ENCODE assay signal across 8 mouse cellular contexts in genomic region chr1:195130953-195131674, GRCm38 (mm10). TPM values are rescaled to one million over a fixed set of nuclear protein-coding genes. Genes with fewer than 3 reads are reported as not detected.
DNase-seq lines count a peak whose midpoint lies in the region; ATAC-seq and TF ChIP-seq lines count a peak whose summit lies in the region.

Gene Cr1l (minus strand): TSS chr1:195131586.

- no peaks in the 10 kb centered on the region for H3K79me2 ChIP-seq in heart, adult 2 months (replicated peaks; ENCODE audit: control insufficient read depth, insufficient read depth, low read length)

- TF ChIP-seq POLR2A in heart, adult 2 months (IDR thresholded peaks at IDR 0.05; ENCODE audit: insufficient read depth, low read depth, low read length): peak; percentile 81

- 0 out of 2 replicates have a peak, but pooled peaks cover 4% of the 10 kb centered on the region for H3K4me1 ChIP-seq in embryonic facial prominence, embryonic 14.5 days (ENCODE audit: control insufficient read depth, insufficient read depth, low read length)
- H3K4me1 ChIP-seq in heart, adult 2 months (ENCODE audit: control insufficient read depth, insufficient read depth, low read length): no peaks in the 10 kb centered on the region; the same call in 1 of the 2 replicates
- H3K4me1 ChIP-seq in limb, embryonic 13.5 days: peaks cover 3% of the 10 kb centered on the region; the same call in 1 of the 2 replicates
- H3K4me1 ChIP-seq in midbrain, embryonic 16.5 days (ENCODE audit: control insufficient read depth, insufficient read depth, low read length): peaks cover 15% of the 10 kb centered on the region

- H3K9me3 ChIP-seq in embryonic facial prominence, embryonic 14.5 days (ENCODE audit: control insufficient read depth, low read length): no peaks in the 10 kb centered on the region
- H3K9me3 ChIP-seq in limb, embryonic 13.5 days: no peaks in the 10 kb centered on the region
- no peaks in the 10 kb centered on the region for H3K9me3 ChIP-seq in midbrain, embryonic 16.5 days (replicated peaks; ENCODE audit: control insufficient read depth, low read length, poor library complexity, severe bottlenecking)

- peak; percentile 79 for TF ChIP-seq CTCF in heart, adult 2 months (IDR thresholded peaks at IDR 0.05)

- H3K27ac ChIP-seq in embryonic facial prominence, embryonic 14.5 days (replicated peaks; ENCODE audit: low read depth, low read length): peak within 1 kb of the TSS; percentile 97
- H3K27ac ChIP-seq in heart, adult 2 months: peak within 1 kb of the TSS; percentile 97
- peak within 1 kb of the TSS; percentile 97 for H3K27ac ChIP-seq in limb, embryonic 13.5 days
- H3K27ac ChIP-seq in midbrain, embryonic 16.5 days (ENCODE audit: low read length): peak within 1 kb of the TSS; percentile 96

- H3K36me3 ChIP-seq in embryonic facial prominence, embryonic 14.5 days (ENCODE audit: control insufficient read depth, insufficient read depth, low read length): peaks cover 15% of the 10 kb centered on the region
- H3K36me3 ChIP-seq in heart, adult 2 months (ENCODE audit: control insufficient read depth, insufficient read depth, low read length): peaks cover 21% of the 10 kb centered on the region
- peaks cover 13% of the 10 kb centered on the region for H3K36me3 ChIP-seq in limb, embryonic 13.5 days
- 0 out of 2 replicates have a peak, but pooled peaks cover 2% of the 10 kb centered on the region for H3K36me3 ChIP-seq in midbrain, embryonic 16.5 days (ENCODE audit: control insufficient read depth, insufficient read depth, low read length)

- H3K9ac ChIP-seq in embryonic facial prominence, embryonic 14.5 days (ENCODE audit: low read depth, low read length): peak within 1 kb of the TSS; percentile 88
- peak within 1 kb of the TSS; percentile 99 for H3K9ac ChIP-seq in heart, adult 2 months (ENCODE audit: low read depth, low read length)
- peak within 1 kb of the TSS; percentile 81 for H3K9ac ChIP-seq in limb, embryonic 13.5 days
- H3K9ac ChIP-seq in midbrain, embryonic 16.5 days (ENCODE audit: low read depth, low read length): peak within 1 kb of the TSS; percentile 81

- peak within 1 kb of the TSS; percentile 54 for H3K4me3 ChIP-seq in embryonic facial prominence, embryonic 14.5 days (ENCODE audit: low read depth, low read length)
- H3K4me3 ChIP-seq in heart, adult 2 months: peak within 1 kb of the TSS; percentile 85
- peak within 1 kb of the TSS; percentile 62 for H3K4me3 ChIP-seq in limb, embryonic 13.5 days
- H3K4me3 ChIP-seq in midbrain, embryonic 16.5 days (ENCODE audit: low read depth, low read length): peak within 1 kb of the TSS; percentile 65

- peak; percentile 91 for DNase-seq in 3T3-L1 (ENCODE audit: low read depth, low spot score)
- DNase-seq in adrenal gland, postnatal 4 days (ENCODE audit: low spot score in 2 of 2): peak; percentile 59 to 72
- DNase-seq in embryonic facial prominence, embryonic 14.5 days (ENCODE audit: low spot score): peak; percentile 97
- DNase-seq in heart, adult 2 months: peak; percentile 88 to 93
- peak; percentile 88 to 90 for DNase-seq in kidney, adult 8-10 months
- peak; percentile 84 to 88 for DNase-seq in spleen, postnatal 10 days (ENCODE audit: low spot score in 2 of 2)

- peak within 1 kb of the TSS; percentile 66 for H3K4me2 ChIP-seq in embryonic facial prominence, embryonic 14.5 days (ENCODE audit: low read depth, low read length)
- peak within 1 kb of the TSS; percentile 63 for H3K4me2 ChIP-seq in limb, embryonic 13.5 days (replicated peaks)
- peak within 1 kb of the TSS; percentile 71 for H3K4me2 ChIP-seq in midbrain, embryonic 16.5 days (ENCODE audit: low read length)

- peak; percentile 100 for ATAC-seq in embryonic facial prominence, embryonic 14.5 days (ENCODE audit: low read depth)
- peak; percentile 99 for ATAC-seq in limb, embryonic 13.5 days (ENCODE audit: low FRiP score, low read depth)
- ATAC-seq in midbrain, embryonic 16.5 days: peak; percentile 99

- no peaks in the 10 kb centered on the region for H3K27me3 ChIP-seq in embryonic facial prominence, embryonic 14.5 days (replicated peaks; ENCODE audit: control insufficient read depth, insufficient read depth, low read length)
- H3K27me3 ChIP-seq in heart, adult 2 months (ENCODE audit: control insufficient read depth, insufficient read depth, low read length): no peaks in the 10 kb centered on the region
- H3K27me3 ChIP-seq in limb, embryonic 13.5 days: no peaks in the 10 kb centered on the region
- H3K27me3 ChIP-seq in midbrain, embryonic 16.5 days (ENCODE audit: control insufficient read depth, insufficient read depth, low read depth, low read length): no peaks in the 10 kb centered on the region

- no peak for TF ChIP-seq EP300 in heart, adult 2 months (IDR thresholded peaks at IDR 0.05; ENCODE audit: insufficient read depth, low read depth, low read length)

- WGBS in embryonic facial prominence, embryonic 14.5 days: under 1% methylated on average over 31 of the region's 31 CpGs
- under 1% methylated on average over 31 of the region's 31 CpGs for WGBS in heart, adult 2 months
- under 1% methylated on average over 31 of the region's 31 CpGs for WGBS in limb, embryonic 13.5 days
- WGBS in midbrain, embryonic 16.5 days: under 1% methylated on average over 31 of the region's 31 CpGs

- intact Hi-C loops in heart, adult 2 months (cut with DNase I): loop anchor here (2.0 to 10.0 kb wide), 4 partner anchors 102 to 256 kb away; no protein-coding TSS in a partner anchor

RNA-seq across cellular contexts. Expression of gene Cr1l, which starts in this region (rescaled TPM):
- 10 to 100 TPM; 85.8 to 88.8 TPM for total RNA-seq in adrenal gland, postnatal 4 days (2021)
- polyA plus RNA-seq in embryonic facial prominence, embryonic 14.5 days (2014; fragmentation: Nextera tagmentation; extraction: Ambion mirVana): 57.0 and 67.3 TPM in 2 replicates
- 10 to 100 TPM; 63.3 to 64.7 TPM for total RNA-seq in heart, adult 2 months (2021)
- polyA plus RNA-seq in heart, adult 2 months (2012; rRNA removed): 75.1 and 105 TPM in 2 replicates
- polyA plus RNA-seq in limb, embryonic 13.5 days (2015; fragmentation: Nextera tagmentation; extraction: Ambion mirVana): 62.4 and 65.2 TPM in 2 replicates
- polyA plus RNA-seq in midbrain, embryonic 16.5 days (2015; fragmentation: Nextera tagmentation; extraction: Ambion mirVana): 37.1 and 38.4 TPM in 2 replicates

Comparison
In these comparisons a context has a peak if more than half of its experiments do, and no peak if none do; other contexts are left out.
1. Peak in every context shown above with its lines: DNase-seq, ATAC-seq, H3K4me3 ChIP-seq and H3K27ac ChIP-seq.